In genomic region chr11:101878696-101879095, GRCm38 (mm10) we compare ENCODE assay signal across 12 mouse cellular contexts. TPM values are rescaled to one million over a fixed set of nuclear protein-coding genes. Genes with fewer than 3 reads are reported as not detected.
DNase-seq lines count a peak whose midpoint lies in the region; ATAC-seq and TF ChIP-seq lines count a peak whose summit lies in the region.
"Had no signal": no experiment of that assay in that cellular context is flagged by ENCODE, and none has a peak within 500 bp of the region (broad histone marks: within the 10 kb centered on the region; RNA-seq: fewer than 3 reads in every experiment).

No protein-coding gene starts in this region.

- H3K4me1 ChIP-seq in forebrain, embryonic 14.5 days (ENCODE audit: control insufficient read depth, insufficient read depth, low read length), result peaks cover 4% of the 10 kb centered on the region
- H3K4me1 ChIP-seq in forebrain, embryonic 12.5 days, result peaks cover 22% of the 10 kb centered on the region
- H3K4me1 ChIP-seq in testis, adult 2 months (ENCODE audit: control insufficient read depth, insufficient read depth, low read length), result peaks cover 7% of the 10 kb centered on the region
- H3K4me1 ChIP-seq in lung, embryonic 16.5 days (replicated peaks; ENCODE audit: control insufficient read depth, insufficient read depth, low read length), result peaks cover 55% of the 10 kb centered on the region

- no peak overlapping the region for H3K9ac ChIP-seq in forebrain, embryonic 14.5 days (ENCODE audit: low read length)
- H3K9ac ChIP-seq in forebrain, embryonic 12.5 days, result no peak overlapping the region
- peak overlapping the region; percentile 53; the same call in 1 of the 2 replicates for H3K9ac ChIP-seq in lung, embryonic 16.5 days (ENCODE audit: low read length)
- H3K9ac ChIP-seq: heart, embryonic 12.5 days; limb, embryonic 12.5 days had no signal

- DNase-seq in forebrain, embryonic 14.5 days (ENCODE audit: low spot score), result peak; percentile 13
- DNase-seq in testis, postnatal 10 days (ENCODE audit: low spot score), result no peak
- DNase-seq in layer of hippocampus, adult 8-10 months (ENCODE audit: low spot score in 2 of 2), result no peak
- no peak for DNase-seq in adipocyte (ENCODE audit: low spot score)
- no peak for DNase-seq in right cerebral cortex, adult 18-20 months
- DNase-seq: right cerebral cortex, postnatal 25 days had no signal

- WGBS in forebrain, embryonic 14.5 days, result 74% methylated on average over 6 of the region's 6 CpGs
- WGBS in forebrain, embryonic 12.5 days, result 70% methylated on average over 6 of the region's 6 CpGs
- WGBS in lung, embryonic 16.5 days, result 35% methylated on average over 6 of the region's 6 CpGs

- no peaks in the 10 kb centered on the region for H3K36me3 ChIP-seq in forebrain, embryonic 14.5 days (ENCODE audit: control insufficient read depth, insufficient read depth, low read length)
- H3K36me3 ChIP-seq in forebrain, embryonic 12.5 days (replicated peaks), result no peaks in the 10 kb centered on the region
- no peaks in the 10 kb centered on the region for H3K36me3 ChIP-seq in testis, adult 2 months (ENCODE audit: control insufficient read depth, insufficient read depth, low read length)
- no peaks in the 10 kb centered on the region for H3K36me3 ChIP-seq in lung, embryonic 16.5 days (ENCODE audit: control insufficient read depth, insufficient read depth, low read length)
- H3K36me3 ChIP-seq: G1E; heart, embryonic 12.5 days; limb, embryonic 12.5 days had no signal

- no peak for ATAC-seq in forebrain, embryonic 14.5 days
- no peak for ATAC-seq in forebrain, embryonic 12.5 days (ENCODE audit: low FRiP score)
- peak; percentile 59 for ATAC-seq in lung, embryonic 16.5 days (ENCODE audit: low read depth)

- H3K4me2 ChIP-seq in forebrain, embryonic 14.5 days (ENCODE audit: low read length), result no peak overlapping the region
- no peak overlapping the region for H3K4me2 ChIP-seq in forebrain, embryonic 12.5 days
- peak overlapping the region; percentile 34 for H3K4me2 ChIP-seq in lung, embryonic 16.5 days (ENCODE audit: low read depth, low read length)
- H3K4me2 ChIP-seq: heart, embryonic 12.5 days; limb, embryonic 12.5 days had no signal

- no peak overlapping the region for H3K4me3 ChIP-seq in forebrain, embryonic 14.5 days (ENCODE audit: low read depth, low read length)
- no peak overlapping the region for H3K4me3 ChIP-seq in forebrain, embryonic 12.5 days (replicated peaks)
- H3K4me3 ChIP-seq in testis, adult 2 months (ENCODE audit: control insufficient read depth, low read depth, low read length), result peak overlapping the region; percentile 55
- H3K4me3 ChIP-seq in lung, embryonic 16.5 days (ENCODE audit: low read length), result no peak overlapping the region
- H3K4me3 ChIP-seq: heart, embryonic 12.5 days; limb, embryonic 12.5 days had no signal

- no peaks in the 10 kb centered on the region for H3K27me3 ChIP-seq in forebrain, embryonic 14.5 days (replicated peaks; ENCODE audit: control insufficient read depth, insufficient read depth, low read length)
- 0 out of 2 replicates have a peak, but pooled peaks cover 15% of the 10 kb centered on the region for H3K27me3 ChIP-seq in forebrain, embryonic 12.5 days
- no peaks in the 10 kb centered on the region for H3K27me3 ChIP-seq in testis, adult 2 months (ENCODE audit: control insufficient read depth, insufficient read depth, low read length)
- no peaks in the 10 kb centered on the region for H3K27me3 ChIP-seq in lung, embryonic 16.5 days (ENCODE audit: control insufficient read depth, insufficient read depth, low read depth, low read length)
- H3K27me3 ChIP-seq: heart, embryonic 12.5 days had no signal

- no peak for TF ChIP-seq CTCF in testis, adult 2 months (IDR thresholded peaks at IDR 0.05; ENCODE audit: control insufficient read depth, insufficient read depth, insufficient replicate concordance, low read depth, low read length)

- no peaks in the 10 kb centered on the region for H3K9me3 ChIP-seq in forebrain, embryonic 14.5 days (replicated peaks; ENCODE audit: control insufficient read depth, low read length)
- H3K9me3 ChIP-seq in forebrain, embryonic 12.5 days, result no peaks in the 10 kb centered on the region
- no peaks in the 10 kb centered on the region for H3K9me3 ChIP-seq in lung, embryonic 16.5 days (ENCODE audit: control insufficient read depth, low read length)
- H3K9me3 ChIP-seq: G1E; heart, embryonic 12.5 days; limb, embryonic 12.5 days had no signal

- TF ChIP-seq POLR2A in testis, adult 2 months (IDR thresholded peaks at IDR 0.05; ENCODE audit: control insufficient read depth, low read depth, low read length), result no peak

- no peak overlapping the region for H3K27ac ChIP-seq in forebrain, embryonic 14.5 days (ENCODE audit: low read depth, low read length)
- H3K27ac ChIP-seq in forebrain, embryonic 12.5 days, result no peak overlapping the region
- no peak overlapping the region for H3K27ac ChIP-seq in testis, adult 2 months (ENCODE audit: control insufficient read depth, insufficient read depth, low read depth, low read length)
- peak overlapping the region; percentile 65 for H3K27ac ChIP-seq in lung, embryonic 16.5 days (ENCODE audit: low read length)
- H3K27ac ChIP-seq: limb, embryonic 12.5 days had no signal

RNA-seq across cellular contexts. Expression of gene Meox1, which starts 15.5 kb away (rescaled TPM):
- 0.34 and 0.49 TPM in 2 replicates for polyA plus RNA-seq in forebrain, embryonic 14.5 days (2014; fragmentation: Nextera tagmentation; extraction: Ambion mirVana)
- 0.17 and 0.60 TPM in 2 replicates for polyA plus RNA-seq in forebrain, embryonic 12.5 days (2016; fragmentation: Nextera tagmentation; extraction: Ambion mirVana)
- polyA plus RNA-seq in testis, adult 2 months (2012; rRNA removed), result 0.18 and 1.7 TPM in 2 replicates
- 11.7 and 12.4 TPM in 2 replicates for polyA plus RNA-seq in lung, embryonic 16.5 days (2015; fragmentation: Nextera tagmentation; extraction: Ambion mirVana)
- 1 to 10 TPM in 1 of 4 experiments, under 1 TPM in 3; 0.86 to 1.1 (median 0.87) TPM for total RNA-seq in layer of hippocampus, adult 8-10 months (2022)
- total RNA-seq: G1E had no signal
- polyA plus RNA-seq: G1E had no signal
